Mouse (Mus musculus): ENCODE measurements around the gene Sept9.

Sept9 gene

GRCm38 (mm10) chr11:117390774-117391534 is 191.5 kb downstream of the Sept9 start:
- no peak for DNase-seq

DNA sequence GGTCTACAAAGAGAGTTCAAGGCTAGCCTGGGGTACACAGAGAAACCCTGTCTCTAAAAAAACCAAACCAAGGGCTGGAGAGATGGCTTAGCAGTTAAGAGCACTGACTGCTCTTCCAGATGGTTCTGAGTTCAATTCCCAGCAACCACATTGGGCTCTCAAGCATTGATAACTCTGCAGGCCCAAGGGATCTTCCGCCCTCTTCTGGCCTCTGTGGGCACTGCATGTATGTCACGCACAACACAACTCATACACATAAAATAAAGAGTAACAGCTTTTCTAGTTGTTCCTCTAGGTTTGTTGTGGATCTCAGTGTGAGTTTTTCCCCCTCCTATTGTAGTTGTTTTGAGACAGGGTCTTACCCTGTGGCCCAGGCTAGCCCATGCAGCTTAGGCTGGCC is 192.8 kb downstream of the Sept9 start:
- DNase-seq, result peak; percentile 49

DNA sequence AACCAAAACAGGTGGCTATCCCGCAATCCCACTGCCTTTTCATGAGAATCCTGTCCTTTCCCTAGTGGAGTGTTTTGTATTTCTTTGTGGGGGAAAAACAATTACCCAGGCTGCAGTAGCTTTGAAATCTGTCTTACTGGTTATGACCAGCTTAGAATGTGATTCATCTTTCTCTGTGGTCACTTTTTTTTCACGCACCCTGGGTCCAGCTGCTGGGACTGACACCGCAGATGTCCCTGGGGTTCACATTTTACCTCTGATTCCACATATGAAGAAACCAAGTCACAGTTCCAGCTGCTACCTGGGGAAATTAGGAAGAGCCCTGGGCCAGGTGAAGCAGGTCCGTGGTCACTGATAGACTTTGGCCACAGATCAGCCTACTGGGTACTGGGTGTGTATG is 194.3 kb downstream of the Sept9 start:
- no peak for DNase-seq

- no peak for DNase-seq
Observed at GRCm38 (mm10) chr11:117394230-117395137, 195.0 kb downstream of the Sept9 start.

DNA sequence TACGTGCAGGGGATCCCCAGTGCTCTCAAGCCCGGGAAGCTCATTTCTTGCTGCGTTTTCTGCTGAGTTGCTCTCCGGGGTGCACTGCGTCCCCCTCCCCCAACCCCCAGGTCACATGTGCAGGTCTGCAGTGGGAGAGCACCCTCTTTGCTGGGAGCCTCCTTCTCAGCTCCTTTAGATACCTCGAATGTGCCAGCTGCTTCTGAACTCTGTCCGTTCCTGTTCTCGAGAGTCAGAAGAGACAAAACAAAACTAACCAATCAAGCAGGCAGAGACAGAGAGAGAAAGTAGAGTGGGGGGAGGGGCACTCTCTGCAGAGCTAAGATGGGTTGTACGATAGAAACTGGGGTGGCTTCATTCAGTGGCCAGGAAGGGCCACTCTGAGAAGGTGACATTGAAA is 195.8 kb downstream of the Sept9 start:
- no peak for DNase-seq

GRCm38 (mm10) chr11:117396929-117397328 is 197.5 kb downstream of the Sept9 start:
- no peak for DNase-seq

DNA sequence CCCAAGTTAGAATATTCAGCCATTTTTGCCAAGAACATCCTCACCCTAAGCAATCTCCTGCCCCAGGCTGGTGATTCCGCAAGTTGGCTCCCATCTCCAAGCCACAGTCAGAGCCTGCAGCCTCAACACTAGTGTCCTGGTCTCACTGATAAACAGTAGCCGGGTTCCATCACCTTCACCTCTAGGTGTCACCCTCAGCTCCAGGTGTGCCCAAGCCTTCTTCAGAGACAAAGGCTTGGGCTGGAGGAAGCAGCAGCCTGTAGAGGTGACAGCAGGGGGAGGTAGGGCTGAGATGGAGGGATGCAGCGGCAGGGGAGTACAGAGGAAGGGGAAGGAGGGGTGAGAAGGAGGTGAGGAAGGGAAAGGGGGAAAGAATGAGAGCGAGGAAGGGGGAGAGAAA is 198.3 kb downstream of the Sept9 start:
- peak; percentile 48 for DNase-seq

GRCm38 (mm10) chr11:117398191-117398590 is 198.7 kb downstream of the Sept9 start:
- DNase-seq, result no peak

GRCm38 (mm10) chr11:117401583-117402367 is 202.3 kb downstream of the Sept9 start:
- DNase-seq, result no peak

GRCm38 (mm10) chr11:117402550-117402949 is 203.1 kb downstream of the Sept9 start:
- DNase-seq, result no peak

DNA sequence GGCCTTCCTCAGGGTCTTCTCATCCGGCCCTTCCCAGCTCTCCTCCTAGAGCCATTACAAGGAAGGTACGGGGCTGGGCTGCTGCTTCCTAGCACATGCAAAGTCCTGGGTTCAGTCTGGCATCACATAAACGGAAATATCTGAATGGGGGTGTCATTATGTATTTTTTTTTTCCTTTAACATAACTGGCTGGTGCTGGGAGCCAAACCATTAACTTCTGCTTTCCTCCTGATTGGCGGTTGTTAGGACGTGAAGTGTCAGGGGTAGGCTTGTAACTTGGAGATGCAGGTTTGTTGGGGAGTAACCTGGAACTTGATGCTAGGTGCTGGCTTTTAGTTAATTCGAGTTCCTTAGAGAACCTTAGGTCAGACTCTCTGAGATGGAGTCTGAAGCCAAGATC is 203.6 kb downstream of the Sept9 start:
- DNase-seq, result no peak

DNA sequence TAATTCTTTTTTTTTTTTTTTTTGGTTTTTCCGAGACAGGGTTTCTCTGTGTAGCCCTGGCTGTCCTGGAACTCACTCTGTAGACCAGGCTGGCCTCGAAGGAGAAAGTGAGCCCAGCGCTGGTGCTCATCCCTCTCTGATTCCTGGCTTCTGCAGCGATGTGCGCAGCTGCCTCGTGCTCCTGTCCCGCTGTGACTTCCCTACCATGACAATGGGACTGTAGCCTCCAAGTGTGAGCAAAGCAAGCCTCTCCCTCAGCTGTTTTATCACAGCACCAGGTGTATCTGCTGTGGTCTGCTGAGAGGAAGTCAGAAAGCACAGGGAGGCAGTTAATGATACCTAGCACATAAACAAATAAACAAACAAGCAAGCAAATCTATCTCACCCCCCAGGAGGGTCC is 204.3 kb downstream of the Sept9 start:
- no peak for DNase-seq

GRCm38 (mm10) chr11:117406711-117407110 is 207.2 kb downstream of the Sept9 start:
- DNase-seq, result no peak

DNA sequence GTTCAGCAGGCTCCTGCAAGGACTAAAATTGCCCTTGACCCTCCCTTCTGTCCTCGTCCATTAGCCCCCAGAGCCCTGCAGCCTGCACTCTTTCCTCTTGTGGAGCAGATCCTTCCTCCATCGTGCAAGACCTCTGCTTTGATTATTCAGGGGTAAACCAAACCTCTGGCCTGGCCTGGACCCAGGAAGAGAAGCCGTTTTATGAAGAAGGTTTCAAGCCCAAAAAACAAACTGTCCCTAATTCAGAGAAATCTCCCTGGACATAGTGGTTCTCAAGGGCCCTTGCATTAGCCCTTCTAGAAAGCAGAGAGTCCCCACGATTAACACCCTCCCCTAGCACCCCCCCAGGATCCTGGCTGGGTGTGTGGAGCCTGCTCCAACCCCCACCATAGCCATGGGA is 207.7 kb downstream of the Sept9 start:
- DNase-seq, result no peak

DNA sequence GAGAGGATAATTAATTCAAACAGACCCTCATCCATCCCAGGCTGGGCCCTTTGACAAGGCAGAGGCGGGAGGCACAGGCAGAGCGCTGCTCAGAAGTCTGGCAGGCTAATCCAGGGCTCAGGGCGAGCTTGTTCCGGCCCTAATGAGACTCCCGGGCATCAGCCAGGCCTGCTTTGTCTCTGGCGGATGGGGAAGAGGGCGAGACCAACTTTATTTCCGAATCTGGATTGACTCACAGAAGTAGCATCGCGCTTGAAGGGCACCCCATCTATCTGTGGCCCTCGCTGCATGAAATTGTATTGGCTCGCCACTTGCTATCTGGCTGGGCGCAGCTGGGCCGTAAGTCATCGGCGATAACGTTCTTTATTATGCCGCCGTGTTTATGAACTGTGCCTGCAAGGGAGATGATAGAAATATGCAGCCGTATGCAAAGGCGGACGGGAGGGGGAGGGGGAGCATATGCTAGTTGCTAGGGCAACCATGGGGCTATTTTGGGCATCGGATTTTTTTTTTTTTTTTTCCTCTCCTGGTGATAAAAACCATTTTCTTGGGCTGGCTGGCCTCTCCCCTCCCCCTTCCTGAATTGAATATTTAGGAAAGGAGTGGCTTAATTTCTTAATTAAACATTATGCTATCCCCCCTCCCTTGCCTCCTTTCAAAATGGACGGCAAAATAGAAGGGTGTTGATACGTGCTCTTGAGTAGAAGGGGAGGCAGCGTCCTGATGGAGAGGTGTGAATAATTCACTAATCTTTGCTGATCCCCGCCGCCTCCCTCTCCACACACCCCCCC is 208.4 kb downstream of the Sept9 start:
- no peak for DNase-seq

- DNase-seq, result no peak
Observed at GRCm38 (mm10) chr11:117408442-117409031, 209.1 kb downstream of the Sept9 start.

DNA sequence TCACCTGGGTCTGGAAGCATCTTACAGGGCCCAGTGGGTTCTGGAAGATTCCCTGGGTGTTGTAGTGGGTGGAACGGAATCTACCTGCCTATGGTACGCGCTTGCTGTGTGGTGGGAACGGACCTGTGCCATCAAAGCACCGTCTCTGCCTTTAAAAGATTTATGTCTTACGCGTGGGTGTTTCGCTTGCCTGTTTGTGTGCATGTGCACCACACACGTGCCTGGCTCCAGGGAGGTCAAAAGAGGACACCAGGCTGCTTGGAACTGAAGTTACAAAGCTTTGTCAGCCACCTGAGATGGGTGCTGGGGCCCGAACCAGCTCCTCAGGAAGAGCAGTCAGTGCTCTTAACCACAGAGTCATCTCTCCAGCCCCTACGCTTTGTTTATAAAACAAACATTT is 209.9 kb downstream of the Sept9 start:
- DNase-seq, result no peak

DNA sequence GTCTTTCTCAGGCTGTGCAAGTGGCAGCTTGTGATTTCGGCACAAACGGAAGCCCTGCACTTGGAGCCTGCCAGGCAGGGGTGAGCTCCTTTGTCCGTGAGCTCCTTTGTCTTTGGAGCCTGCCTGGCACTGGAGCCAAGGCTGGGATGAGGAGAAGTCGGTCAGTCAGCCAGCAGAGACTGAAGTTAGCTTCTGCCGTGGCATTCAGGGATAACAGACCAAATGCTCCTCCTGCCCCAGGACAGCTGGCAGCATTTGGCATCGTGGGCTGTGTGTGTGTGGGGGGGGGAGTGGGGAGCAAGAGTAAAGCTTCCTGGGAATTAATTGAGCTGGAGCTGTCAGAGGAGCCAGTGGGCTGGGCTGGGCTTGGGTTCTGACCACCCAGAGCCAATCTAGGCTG is 210.6 kb downstream of the Sept9 start:
- no peak for DNase-seq

DNA sequence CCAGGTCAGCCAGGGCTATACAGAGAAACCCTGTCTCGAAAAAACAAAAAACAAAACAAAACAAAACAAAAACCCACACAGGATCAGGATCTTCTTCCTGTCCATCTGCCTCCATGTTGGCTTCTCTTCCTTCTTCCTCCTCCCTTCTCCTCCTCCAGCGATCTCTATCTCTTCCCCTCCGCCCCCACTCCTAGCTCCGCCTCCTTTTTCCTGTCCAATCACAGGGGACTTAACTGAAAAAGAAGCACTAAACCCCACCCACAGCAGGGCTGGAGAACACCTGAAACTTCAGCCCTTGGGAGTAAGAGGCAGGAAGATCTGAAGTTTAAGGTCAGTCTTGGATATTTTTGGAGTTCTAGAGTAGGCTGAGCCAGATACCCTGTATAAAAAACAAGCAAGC is 212.2 kb downstream of the Sept9 start:
- no peak for DNase-seq

Data from thymus, postnatal 25 days (tissue).